Mouse (Mus musculus): ENCODE data around the gene Snx22. TPM values are rescaled to one million over a fixed set of nuclear protein-coding genes. Genes with fewer than 3 reads are reported as not detected.

Snx22 gene
- total RNA-seq (2012; rRNA removed): 13.1 and 17.9 TPM in 2 replicates

DNA sequence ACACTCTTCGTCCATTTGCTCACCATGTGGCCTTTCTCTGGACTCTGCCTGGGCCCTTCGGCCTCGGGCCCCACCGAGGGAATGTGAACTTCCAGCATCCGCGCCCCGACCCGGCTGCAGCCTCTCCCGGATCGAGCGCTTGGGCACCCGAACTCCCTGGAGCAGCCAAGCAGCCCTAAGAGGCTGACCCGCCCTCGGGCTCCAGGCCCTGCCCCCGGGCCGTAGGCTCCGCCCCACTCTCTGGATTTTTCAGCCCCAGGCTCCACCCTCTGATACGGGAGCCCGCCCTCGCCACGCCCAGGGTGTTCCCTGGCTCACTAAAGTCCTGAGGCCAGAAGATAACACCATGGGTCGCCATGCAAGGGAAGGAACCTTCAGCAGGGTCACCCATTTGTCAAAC is at the start of gene Snx22:
Gene Snx22, minus strand, starts transcription at position 137 of the 400 bp plus-strand sequence.
- DNase-seq (ENCODE audit: low read depth, low spot score): peak; percentile 84
- TF ChIP-seq ZNF384 (IDR thresholded peaks at IDR 0.05; ENCODE audit: low read depth, low read length): no peak
- no peak for TF ChIP-seq HCFC1 (IDR thresholded peaks at IDR 0.05; ENCODE audit: borderline replicate concordance, insufficient read depth, low read length)
- no peak for TF ChIP-seq MAFK (IDR thresholded peaks at IDR 0.05; ENCODE audit: insufficient read depth, low read depth, low read length)
- TF ChIP-seq ZC3H11A (IDR thresholded peaks at IDR 0.05; ENCODE audit: borderline replicate concordance, low read depth, low read length): no peak
- TF ChIP-seq CHD2 (IDR thresholded peaks at IDR 0.05; ENCODE audit: low read depth, low read length): no peak
- H3K4me1 ChIP-seq (ENCODE audit: control insufficient read depth in 2 of 2, insufficient read depth in 2 of 2, low read length in 2 of 2, poor library complexity in 1 of 2): peaks cover 2 to 6% of the 10 kb centered on the region in 2 experiments; a peak in 1 of 4 replicates
- peak within 1 kb of the TSS; percentile 77 to 80 for H3K4me3 ChIP-seq (ENCODE audit: insufficient read depth in 1 of 2, low read depth in 1 of 2, low read length in 2 of 2, poor library complexity in 1 of 2, severe bottlenecking in 1 of 2)
- H3K27ac ChIP-seq (ENCODE audit: insufficient read depth, low read depth, low read length, poor library complexity, severe bottlenecking): no peak within 1 kb of the TSS
- in situ Hi-C loops (cut with MboI; ENCODE audit: low sequenced_read_pairs in 2 of 2, unreplicated experiment in 2 of 2): no loop called here
- no peaks in the 10 kb centered on the region for H3K9me3 ChIP-seq (ENCODE audit: control insufficient read depth, insufficient read depth, low read depth, low read length)
- H3K36me3 ChIP-seq (ENCODE audit: control insufficient read depth, insufficient read depth, low read length, poor library complexity, severe bottlenecking): peaks cover 17% of the 10 kb centered on the region
- H3K9ac ChIP-seq (ENCODE audit: insufficient read depth, low read depth, low read length, poor library complexity, severe bottlenecking): peak within 1 kb of the TSS; percentile 69

DNA sequence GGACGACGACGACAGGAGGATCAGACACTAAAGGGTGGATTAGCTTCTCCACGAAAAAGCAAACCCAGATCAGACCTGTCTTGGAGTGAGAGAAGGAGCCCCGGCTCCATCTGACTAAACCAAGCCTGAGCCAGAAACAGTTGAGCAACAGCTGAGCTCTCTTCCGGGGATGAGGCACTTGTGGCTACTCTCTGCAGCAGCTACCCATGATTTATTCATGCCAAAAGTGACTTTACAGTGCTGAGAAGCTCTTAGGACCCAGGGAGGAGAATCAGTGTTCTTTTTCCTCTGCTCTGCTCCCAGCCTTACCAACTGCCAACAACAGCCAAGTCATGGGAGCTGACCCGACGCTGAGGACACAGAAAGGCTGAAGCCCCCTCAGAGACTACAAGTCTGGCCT is 47.4 kb upstream of the Snx22 start:
- in situ Hi-C loops (cut with MboI; ENCODE audit: low sequenced_read_pairs in 2 of 2, unreplicated experiment in 2 of 2): no loop called here
- Histone ChIP-seq H3K9ac (ENCODE audit: insufficient read depth, low read depth, low read length, poor library complexity, severe bottlenecking) (no peak overlapping the region), H3K36me3 (ENCODE audit: control insufficient read depth, insufficient read depth, low read length, poor library complexity, severe bottlenecking) (no peaks in the 10 kb centered on the region), H3K4me1 (ENCODE audit: control insufficient read depth in 2 of 2, insufficient read depth in 2 of 2, low read length in 2 of 2, poor library complexity in 1 of 2) (no peaks in the 10 kb centered on the region), H3K9me3 (ENCODE audit: control insufficient read depth, insufficient read depth, low read depth, low read length) (no peaks in the 10 kb centered on the region), H3K27ac (ENCODE audit: insufficient read depth, low read depth, low read length, poor library complexity, severe bottlenecking) (no peak overlapping the region), H3K4me3 (ENCODE audit: insufficient read depth in 1 of 2, low read depth in 1 of 2, low read length in 2 of 2, poor library complexity in 1 of 2, severe bottlenecking in 1 of 2) (no peak overlapping the region)
- TF ChIP-seq MAFK (IDR thresholded peaks at IDR 0.05; ENCODE audit: insufficient read depth, low read depth, low read length) (no peak), HCFC1 (IDR thresholded peaks at IDR 0.05; ENCODE audit: borderline replicate concordance, insufficient read depth, low read length) (no peak), ZNF384 (IDR thresholded peaks at IDR 0.05; ENCODE audit: low read depth, low read length) (no peak), ZC3H11A (IDR thresholded peaks at IDR 0.05; ENCODE audit: borderline replicate concordance, low read depth, low read length) (no peak), CHD2 (IDR thresholded peaks at IDR 0.05; ENCODE audit: low read depth, low read length) (no peak)
- DNase-seq (ENCODE audit: low read depth, low spot score): no peak

GRCm38 (mm10) chr9:66114341-66114740 is 44.8 kb upstream of the Snx22 start:
- Histone ChIP-seq H3K9me3 (ENCODE audit: control insufficient read depth, insufficient read depth, low read depth, low read length) (no peaks in the 10 kb centered on the region), H3K4me3 (ENCODE audit: insufficient read depth in 1 of 2, low read depth in 1 of 2, low read length in 2 of 2, poor library complexity in 1 of 2, severe bottlenecking in 1 of 2) (no peak overlapping the region), H3K36me3 (ENCODE audit: control insufficient read depth, insufficient read depth, low read length, poor library complexity, severe bottlenecking) (no peaks in the 10 kb centered on the region), H3K27ac (ENCODE audit: insufficient read depth, low read depth, low read length, poor library complexity, severe bottlenecking) (no peak overlapping the region), H3K9ac (ENCODE audit: insufficient read depth, low read depth, low read length, poor library complexity, severe bottlenecking) (no peak overlapping the region), H3K4me1 (ENCODE audit: control insufficient read depth in 2 of 2, insufficient read depth in 2 of 2, low read length in 2 of 2, poor library complexity in 1 of 2) (no peaks in the 10 kb centered on the region)
- in situ Hi-C loops (cut with MboI; ENCODE audit: low sequenced_read_pairs in 2 of 2, unreplicated experiment in 2 of 2): no loop called here
- TF ChIP-seq MAFK (IDR thresholded peaks at IDR 0.05; ENCODE audit: insufficient read depth, low read depth, low read length) (no peak), ZNF384 (IDR thresholded peaks at IDR 0.05; ENCODE audit: low read depth, low read length) (no peak), HCFC1 (IDR thresholded peaks at IDR 0.05; ENCODE audit: borderline replicate concordance, insufficient read depth, low read length) (no peak), ZC3H11A (IDR thresholded peaks at IDR 0.05; ENCODE audit: borderline replicate concordance, low read depth, low read length) (no peak), CHD2 (IDR thresholded peaks at IDR 0.05; ENCODE audit: low read depth, low read length) (no peak)
- no peak for DNase-seq (ENCODE audit: low read depth, low spot score)

- H3K36me3 ChIP-seq (ENCODE audit: control insufficient read depth, insufficient read depth, low read length, poor library complexity, severe bottlenecking): no peaks in the 10 kb centered on the region
- TF ChIP-seq MAFK (IDR thresholded peaks at IDR 0.05; ENCODE audit: insufficient read depth, low read depth, low read length) (0 out of 2 replicates have a peak, but pooled peaks have one; percentile 22), HCFC1 (IDR thresholded peaks at IDR 0.05; ENCODE audit: borderline replicate concordance, insufficient read depth, low read length) (no peak)
- H3K4me1 ChIP-seq (ENCODE audit: control insufficient read depth in 2 of 2, insufficient read depth in 2 of 2, low read length in 2 of 2, poor library complexity in 1 of 2): 0 out of 4 replicates have a peak, but pooled peaks cover 0 to 2% of the 10 kb centered on the region in 2 experiments
- no peak for DNase-seq (ENCODE audit: low read depth, low spot score)
- H3K9me3 ChIP-seq (ENCODE audit: control insufficient read depth, insufficient read depth, low read depth, low read length): no peaks in the 10 kb centered on the region
- H3K27ac ChIP-seq (ENCODE audit: insufficient read depth, low read depth, low read length, poor library complexity, severe bottlenecking): no peak overlapping the region
- in situ Hi-C loops (cut with MboI; ENCODE audit: low sequenced_read_pairs in 2 of 2, unreplicated experiment in 2 of 2): no loop called here
- no peak overlapping the region for H3K4me3 ChIP-seq (ENCODE audit: insufficient read depth in 1 of 2, low read depth in 1 of 2, low read length in 2 of 2, poor library complexity in 1 of 2, severe bottlenecking in 1 of 2)
- H3K9ac ChIP-seq (ENCODE audit: insufficient read depth, low read depth, low read length, poor library complexity, severe bottlenecking): no peak overlapping the region
Measured at GRCm38 (mm10) chr9:66110611-66111379, 41.3 kb upstream of the Snx22 start.

Data from ES-E14 (cell line).